Mouse (Mus musculus): Measurements from ENCODE around the gene Lyrm9. TPM values are rescaled to one million over a fixed set of nuclear protein-coding genes. Genes with fewer than 3 reads are reported as not detected.

The Lyrm9 gene
- polyA plus RNA-seq (2017; shearing (Covaris generic)): 26.3 TPM

GRCm38 (mm10) chr11:78826442-78827013 lies at the start of gene Lyrm9:
Gene Lyrm9 (plus strand): TSS chr11:78826584.

Other genes starting within 250 kb of the Lyrm9 start
- gene Nlk, start 129.2 kb upstream of the Lyrm9 start, polyA plus RNA-seq (2017; shearing (Covaris generic)): 12.2 TPM
- gene Ccnq, start 74.9 kb upstream of the Lyrm9 start, polyA plus RNA-seq (2017; shearing (Covaris generic)): 43.2 TPM
- 0.18 TPM for gene Nos2, start 94.2 kb downstream of the Lyrm9 start, polyA plus RNA-seq (2017; shearing (Covaris generic))
- gene Lgals9, start 158.4 kb downstream of the Lyrm9 start, polyA plus RNA-seq (2017; shearing (Covaris generic)): 273 TPM

Data from inflammation-experienced regulatory T-cells, adult 16 weeks (primary cell).